Mouse (Mus musculus) testis, adult 2 months (tissue): ENCODE measurements around the gene Pak1ip1. TPM values are rescaled to one million over a fixed set of nuclear protein-coding genes. Genes with fewer than 3 reads are reported as not detected.

Experiments
- H3K27ac ChIP-seq: fragments of 200-500 bp; 2 replicates; pipeline ENCODE4 v1.5.1; 2012; ENCODE audit warnings: low read depth, low read length; ENCODE audit not compliant: control insufficient read depth, insufficient read depth
- H3K27me3 ChIP-seq: fragments of 200-500 bp; 2 replicates; pipeline ENCODE4 v1.6.1; 2012; ENCODE audit warnings: mild to moderate bottlenecking, low read length, moderate library complexity; ENCODE audit not compliant: control insufficient read depth, insufficient read depth
- H3K36me3 ChIP-seq: fragments of 200-500 bp; 2 replicates; pipeline ENCODE4 v1.6.1; 2012; ENCODE audit warnings: mild to moderate bottlenecking, low read length; ENCODE audit not compliant: control insufficient read depth, insufficient read depth
- H3K4me1 ChIP-seq: fragments of 200-500 bp; 2 replicates; pipeline ENCODE4 v1.6.1; 2012; ENCODE audit warnings: low read length; ENCODE audit not compliant: control insufficient read depth, insufficient read depth
- H3K4me3 ChIP-seq: fragments of 200-500 bp; 2 replicates; pipeline ENCODE4 v1.5.1; 2012; ENCODE audit warnings: low read depth, mild to moderate bottlenecking, low read length, moderate library complexity, mixed read lengths; ENCODE audit not compliant: control insufficient read depth
- CTCF ChIP-seq: fragments of 200-500 bp; IDR thresholded peaks from 2 replicates; pipeline ENCODE4 v1.5.1; 2012; ENCODE audit warnings: low read depth, mild to moderate bottlenecking, inconsistent platforms, low read length, moderate library complexity; ENCODE audit not compliant: control insufficient read depth, insufficient read depth, insufficient replicate concordance
- POLR2A ChIP-seq: fragments of 200-500 bp; IDR thresholded peaks from 2 replicates; pipeline ENCODE4 v1.6.1; 2012; ENCODE audit warnings: low read depth, mild to moderate bottlenecking, inconsistent platforms, low read length, moderate library complexity; ENCODE audit not compliant: control insufficient read depth
- polyA plus RNA-seq: library from polyadenylated mRNA; depleted of rRNA; stranded (reverse); fragments of >200 nt; gene quantifications from 2 replicates; pipeline ENCODE4 v1.2.3, GENCODE M21; 2012; rRNA removed

The Pak1ip1 gene
- polyA plus RNA-seq, 1 experiment = 25.5 TPM

- Histone ChIP-seq H3K4me3 (no peak overlapping the region), H3K4me1 (peaks cover 7% of the 10 kb centered on the region), H3K27me3 (no peaks in the 10 kb centered on the region), H3K36me3 (no peaks in the 10 kb centered on the region; the same call in 1 of the 2 replicates), H3K27ac (no peak overlapping the region)
- TF ChIP-seq CTCF = no peak
- TF ChIP-seq POLR2A = no peak
These were observed 19.7 kb downstream of the Pak1ip1 start for GRCm38 (mm10) chr13:41020494-41020893.

DNA sequence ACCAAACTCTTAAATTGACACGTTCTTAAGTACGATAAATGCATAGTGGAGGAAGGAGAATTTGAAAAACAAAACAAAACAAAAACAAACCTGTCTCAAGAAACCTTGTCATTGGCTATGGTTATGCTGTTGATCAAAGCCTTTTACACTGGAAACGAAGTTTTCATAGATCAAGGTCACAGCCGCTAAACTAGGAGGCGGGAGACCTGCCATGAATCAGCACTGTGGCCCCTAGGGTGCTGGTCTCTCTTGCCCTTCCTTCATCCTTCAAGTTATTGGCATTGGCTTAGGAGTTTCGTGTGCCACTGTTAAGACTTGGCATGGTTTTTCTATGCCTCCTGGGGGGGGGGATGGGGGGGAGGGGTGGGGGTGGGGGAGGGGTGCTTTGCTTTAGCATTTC lies 20.8 kb downstream of the Pak1ip1 start:
- H3K36me3 ChIP-seq = no peaks in the 10 kb centered on the region; the same call in 1 of the 2 replicates
- no peaks in the 10 kb centered on the region for H3K27me3 ChIP-seq
- H3K4me1 ChIP-seq = peaks cover 5% of the 10 kb centered on the region
- H3K4me3 ChIP-seq = no peak overlapping the region
- no peak for TF ChIP-seq POLR2A
- no peak for TF ChIP-seq CTCF
- H3K27ac ChIP-seq = no peak overlapping the region

DNA sequence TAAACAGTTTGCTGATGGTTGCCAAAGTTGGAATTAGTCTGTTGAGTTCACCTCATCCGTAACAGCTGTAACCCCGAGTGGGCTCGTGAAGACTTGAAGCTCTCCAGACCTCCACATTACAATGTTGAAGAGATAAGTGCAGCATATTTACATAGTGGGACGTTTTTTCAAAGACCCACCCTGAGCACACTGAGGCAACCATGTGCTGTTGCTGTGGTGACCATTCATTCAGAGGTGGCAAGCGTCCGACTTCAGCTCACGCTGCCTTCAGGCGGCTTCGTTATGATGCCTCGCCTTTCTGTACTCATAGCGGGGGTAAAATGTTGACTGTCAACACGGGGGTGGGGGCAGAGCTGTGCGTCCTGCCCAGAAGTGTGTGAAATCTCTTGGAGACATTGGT lies 21.3 kb downstream of the Pak1ip1 start:
- Histone ChIP-seq H3K36me3 (no peaks in the 10 kb centered on the region; the same call in 1 of the 2 replicates), H3K27ac (no peak overlapping the region), H3K4me1 (peaks cover under 1% of the 10 kb centered on the region; the same call in 1 of the 2 replicates), H3K4me3 (no peak overlapping the region), H3K27me3 (no peaks in the 10 kb centered on the region)
- TF ChIP-seq POLR2A (no peak), CTCF (no peak)

GRCm38 (mm10) chr13:41030098-41030497 lies 29.3 kb downstream of the Pak1ip1 start:
- TF ChIP-seq CTCF (no peak), POLR2A (no peak)

GRCm38 (mm10) chr13:41042511-41042910 lies 41.7 kb downstream of the Pak1ip1 start:
- Histone ChIP-seq H3K36me3 (no peaks in the 10 kb centered on the region; the same call in none of the 2 replicates), H3K27ac (no peak overlapping the region), H3K4me3 (no peak overlapping the region), H3K4me1 (no peaks in the 10 kb centered on the region), H3K27me3 (no peaks in the 10 kb centered on the region)
- TF ChIP-seq POLR2A = no peak
- no peak for TF ChIP-seq CTCF

More at GRCm38 (mm10) chr13:41030098-41030497, 29.3 kb downstream of the Pak1ip1 start:
- Histone ChIP-seq H3K27ac (no peak overlapping the region), H3K4me3 (no peak overlapping the region), H3K4me1 (no peaks in the 10 kb centered on the region), H3K27me3 (no peaks in the 10 kb centered on the region), H3K36me3 (no peaks in the 10 kb centered on the region; the same call in 1 of the 2 replicates)

GRCm38 (mm10) chr13:41045901-41046300 lies 45.1 kb downstream of the Pak1ip1 start:
- Histone ChIP-seq H3K27ac (no peak overlapping the region), H3K36me3 (no peaks in the 10 kb centered on the region; the same call in none of the 2 replicates)

DNA sequence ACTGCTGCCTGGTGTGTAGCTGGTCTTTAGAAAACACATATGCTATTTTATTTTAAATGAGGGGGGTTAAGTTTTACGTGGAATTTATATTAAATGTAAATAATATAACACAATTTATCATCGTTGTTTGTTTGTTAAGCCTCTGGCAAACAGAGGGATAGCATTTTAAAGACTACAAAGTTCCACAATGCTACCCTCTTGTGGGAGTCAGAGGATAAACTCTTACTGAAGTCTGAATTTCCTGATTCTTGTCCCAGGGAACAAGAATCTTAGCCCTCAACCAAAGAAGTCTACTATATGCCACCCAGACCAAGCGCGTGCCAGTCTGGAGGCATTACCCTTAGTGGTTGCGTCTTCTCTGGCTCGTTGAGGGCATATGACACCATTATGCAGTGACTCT lies 46.5 kb downstream of the Pak1ip1 start:
- H3K4me3 ChIP-seq = no peak overlapping the region
- no peaks in the 10 kb centered on the region; the same call in none of the 2 replicates for H3K36me3 ChIP-seq
- TF ChIP-seq CTCF (no peak), POLR2A (no peak)
- no peak overlapping the region for H3K27ac ChIP-seq
- no peaks in the 10 kb centered on the region for H3K4me1 ChIP-seq
- H3K27me3 ChIP-seq = no peaks in the 10 kb centered on the region

More at GRCm38 (mm10) chr13:41045901-41046300, 45.1 kb downstream of the Pak1ip1 start:
- Histone ChIP-seq H3K4me1 (no peaks in the 10 kb centered on the region), H3K27me3 (no peaks in the 10 kb centered on the region), H3K4me3 (no peak overlapping the region)
- no peak for TF ChIP-seq POLR2A
- no peak for TF ChIP-seq CTCF

GRCm38 (mm10) chr13:41051965-41052364 lies 51.1 kb downstream of the Pak1ip1 start:
- no peaks in the 10 kb centered on the region for H3K4me1 ChIP-seq
- H3K27ac ChIP-seq = no peak overlapping the region
- no peak overlapping the region for H3K4me3 ChIP-seq
- TF ChIP-seq CTCF = no peak
- no peak for TF ChIP-seq POLR2A
- H3K36me3 ChIP-seq = no peaks in the 10 kb centered on the region; the same call in 1 of the 2 replicates
- H3K27me3 ChIP-seq = no peaks in the 10 kb centered on the region

Other genes with a start within 250 kb of the Pak1ip1 start
- 0.32 and 0.36 TPM in 2 replicates for gene Gcnt2, start 141.3 kb upstream of the Pak1ip1 start, polyA plus RNA-seq
- 19.0 and 19.1 TPM in 2 replicates for gene Tmem14c, start 15.3 kb downstream of the Pak1ip1 start, polyA plus RNA-seq
- 98.5 and 99.6 TPM in 2 replicates for gene Mak, start 78.7 kb downstream of the Pak1ip1 start, polyA plus RNA-seq
- 0.04 TPM in 1 of 2 replicates, not detected in the other for gene Gcm2, start 110.0 kb downstream of the Pak1ip1 start, polyA plus RNA-seq
- gene Sycp2l, start 113.3 kb downstream of the Pak1ip1 start, polyA plus RNA-seq = 0.11 and 0.23 TPM in 2 replicates
- gene Elovl2, start 219.4 kb downstream of the Pak1ip1 start, polyA plus RNA-seq = 102 and 132 TPM in 2 replicates
- gene Smim13, start 248.8 kb downstream of the Pak1ip1 start, polyA plus RNA-seq = 14.3 and 16.2 TPM in 2 replicates